Mouse (Mus musculus): Measurements from ENCODE around the gene Rbfox3. TPM values are rescaled to one million over a fixed set of nuclear protein-coding genes. Genes with fewer than 3 reads are reported as not detected.

Gene Rbfox3
- polyA plus RNA-seq, 1 experiment from 2014 or later: 0.36 TPM

- ATAC-seq (ENCODE audit: low read depth): no peak
- H3K36me3 ChIP-seq: no peaks in the 10 kb centered on the region
- no peaks in the 10 kb centered on the region for H3K9me3 ChIP-seq (replicated peaks)
- no peak overlapping the region for H3K4me2 ChIP-seq
- 50% methylated on average over 6 of the region's 6 CpGs for whole genome bisulfite sequencing (ENCODE audit: insufficient replicate concordance)
- H3K27ac ChIP-seq: no peak overlapping the region
- no peaks in the 10 kb centered on the region for H3K27me3 ChIP-seq
- H3K9ac ChIP-seq: no peak overlapping the region
- peaks cover 5% of the 10 kb centered on the region for H3K4me1 ChIP-seq (replicated peaks)
- DNase-seq: peak; percentile 21
- no peak overlapping the region for H3K4me3 ChIP-seq (replicated peaks)
Observed at GRCm38 (mm10) chr11:118460280-118460679, 451.1 kb downstream of the Rbfox3 start.

- no peak; the same call in 1 of the 2 replicates for ATAC-seq (ENCODE audit: low read depth)
- WGBS (ENCODE audit: insufficient replicate concordance): 37% methylated on average over 3 of the region's 4 CpGs
- Histone ChIP-seq H3K27me3 (no peaks in the 10 kb centered on the region), H3K9ac (no peak overlapping the region), H3K4me3 (replicated peaks) (no peak overlapping the region), H3K36me3 (no peaks in the 10 kb centered on the region), H3K4me1 (replicated peaks) (peaks cover 5% of the 10 kb centered on the region), H3K27ac (peak overlapping the region; percentile 2; the same call in 1 of the 2 replicates), H3K4me2 (no peak overlapping the region), H3K9me3 (replicated peaks) (no peaks in the 10 kb centered on the region)
- no peak for DNase-seq
Observed at GRCm38 (mm10) chr11:118459536-118459935, 451.9 kb downstream of the Rbfox3 start.

GRCm38 (mm10) chr11:118459051-118459450 is 452.3 kb downstream of the Rbfox3 start:
- Histone ChIP-seq H3K4me2 (no peak overlapping the region), H3K36me3 (no peaks in the 10 kb centered on the region), H3K27me3 (no peaks in the 10 kb centered on the region), H3K9ac (no peak overlapping the region), H3K4me3 (replicated peaks) (no peak overlapping the region), H3K9me3 (replicated peaks) (no peaks in the 10 kb centered on the region), H3K4me1 (replicated peaks) (peaks cover 5% of the 10 kb centered on the region), H3K27ac (peak overlapping the region; percentile 2; the same call in 1 of the 2 replicates)
- DNase-seq (no peak), ATAC-seq (ENCODE audit: low read depth) (peak; percentile 62; the same call in 1 of the 2 replicates)
- WGBS (ENCODE audit: insufficient replicate concordance): 16% methylated on average over 8 of the region's 8 CpGs

GRCm38 (mm10) chr11:118456937-118457336 is 454.5 kb downstream of the Rbfox3 start:
- ATAC-seq (ENCODE audit: low read depth): 0 out of 2 replicates have a peak, but pooled peaks have one; percentile 19
- Histone ChIP-seq H3K27ac (no peak overlapping the region), H3K4me1 (replicated peaks) (peaks cover 5% of the 10 kb centered on the region), H3K9ac (no peak overlapping the region), H3K4me2 (no peak overlapping the region), H3K36me3 (no peaks in the 10 kb centered on the region), H3K4me3 (replicated peaks) (no peak overlapping the region), H3K27me3 (no peaks in the 10 kb centered on the region), H3K9me3 (replicated peaks) (no peaks in the 10 kb centered on the region)
- DNase-seq: no peak
- 62% methylated on average over 11 of the region's 11 CpGs for WGBS (ENCODE audit: insufficient replicate concordance)

- Histone ChIP-seq H3K9ac (no peak overlapping the region), H3K27me3 (no peaks in the 10 kb centered on the region), H3K4me2 (no peak overlapping the region), H3K9me3 (replicated peaks) (no peaks in the 10 kb centered on the region), H3K4me3 (replicated peaks) (no peak overlapping the region), H3K27ac (no peak overlapping the region), H3K4me1 (replicated peaks) (peaks cover 7% of the 10 kb centered on the region), H3K36me3 (no peaks in the 10 kb centered on the region)
- WGBS (ENCODE audit: insufficient replicate concordance): 48% methylated on average over 6 of the region's 6 CpGs
- DNase-seq (no peak), ATAC-seq (ENCODE audit: low read depth) (no peak)
Observed at GRCm38 (mm10) chr11:118455788-118456187, 455.6 kb downstream of the Rbfox3 start.

- Histone ChIP-seq H3K27me3 (no peaks in the 10 kb centered on the region), H3K4me3 (replicated peaks) (no peak overlapping the region), H3K9ac (no peak overlapping the region), H3K9me3 (replicated peaks) (no peaks in the 10 kb centered on the region), H3K27ac (no peak overlapping the region), H3K36me3 (no peaks in the 10 kb centered on the region), H3K4me2 (no peak overlapping the region), H3K4me1 (replicated peaks) (peaks cover 3% of the 10 kb centered on the region; the same call in 1 of the 2 replicates)
- ATAC-seq (ENCODE audit: low read depth) (no peak), DNase-seq (no peak)
- 58% methylated on average over 11 of the region's 11 CpGs for WGBS (ENCODE audit: insufficient replicate concordance)
Observed at GRCm38 (mm10) chr11:118453886-118454671, 457.3 kb downstream of the Rbfox3 start.

GRCm38 (mm10) chr11:118452955-118453354 is 458.4 kb downstream of the Rbfox3 start:
- no peak overlapping the region for H3K4me2 ChIP-seq
- WGBS (ENCODE audit: insufficient replicate concordance): 69% methylated on average over 2 of the region's 2 CpGs
- H3K36me3 ChIP-seq: no peaks in the 10 kb centered on the region
- H3K9ac ChIP-seq: no peak overlapping the region
- no peaks in the 10 kb centered on the region for H3K9me3 ChIP-seq (replicated peaks)
- no peak overlapping the region for H3K4me3 ChIP-seq (replicated peaks)
- no peaks in the 10 kb centered on the region for H3K27me3 ChIP-seq
- ATAC-seq (ENCODE audit: low read depth) (no peak), DNase-seq (no peak)
- peaks cover 3% of the 10 kb centered on the region; the same call in 1 of the 2 replicates for H3K4me1 ChIP-seq (replicated peaks)
- H3K27ac ChIP-seq: no peak overlapping the region

- DNase-seq (no peak), ATAC-seq (ENCODE audit: low read depth) (no peak)
- no peak overlapping the region for H3K4me2 ChIP-seq
- 68% methylated on average over 6 of the region's 6 CpGs for WGBS (ENCODE audit: insufficient replicate concordance)
- H3K9ac ChIP-seq: no peak overlapping the region
- no peak overlapping the region for H3K27ac ChIP-seq
- H3K36me3 ChIP-seq: no peaks in the 10 kb centered on the region
- H3K9me3 ChIP-seq (replicated peaks): no peaks in the 10 kb centered on the region
- H3K27me3 ChIP-seq: no peaks in the 10 kb centered on the region
- no peak overlapping the region for H3K4me3 ChIP-seq (replicated peaks)
- 0 out of 2 replicates have a peak, but pooled peaks cover 3% of the 10 kb centered on the region for H3K4me1 ChIP-seq (replicated peaks)
Observed at GRCm38 (mm10) chr11:118451211-118451610, 460.2 kb downstream of the Rbfox3 start.

- H3K36me3 ChIP-seq: no peaks in the 10 kb centered on the region
- 0 out of 2 replicates have a peak, but pooled peaks cover 3% of the 10 kb centered on the region for H3K4me1 ChIP-seq (replicated peaks)
- no peak overlapping the region for H3K9ac ChIP-seq
- no peak for DNase-seq
- no peak overlapping the region for H3K4me3 ChIP-seq (replicated peaks)
- no peaks in the 10 kb centered on the region for H3K9me3 ChIP-seq (replicated peaks)
- WGBS (ENCODE audit: insufficient replicate concordance): 71% methylated on average over 8 of the region's 8 CpGs
- H3K4me2 ChIP-seq: no peak overlapping the region
- no peak overlapping the region for H3K27ac ChIP-seq
- H3K27me3 ChIP-seq: no peaks in the 10 kb centered on the region
- no peak for ATAC-seq (ENCODE audit: low read depth)
Observed at GRCm38 (mm10) chr11:118448385-118448784, 463.0 kb downstream of the Rbfox3 start.

GRCm38 (mm10) chr11:118447346-118447745 is 464.1 kb downstream of the Rbfox3 start:
- Histone ChIP-seq H3K27ac (no peak overlapping the region), H3K4me3 (replicated peaks) (no peak overlapping the region), H3K9me3 (replicated peaks) (no peaks in the 10 kb centered on the region), H3K36me3 (no peaks in the 10 kb centered on the region), H3K9ac (no peak overlapping the region), H3K4me2 (no peak overlapping the region), H3K4me1 (replicated peaks) (0 out of 2 replicates have a peak, but pooled peaks cover 3% of the 10 kb centered on the region), H3K27me3 (no peaks in the 10 kb centered on the region)
- DNase-seq (no peak), ATAC-seq (ENCODE audit: low read depth) (no peak)
- 55% methylated on average over 4 of the region's 4 CpGs for WGBS (ENCODE audit: insufficient replicate concordance)

GRCm38 (mm10) chr11:118445843-118446242 is 465.6 kb downstream of the Rbfox3 start:
- no peak overlapping the region for H3K4me2 ChIP-seq
- ATAC-seq (ENCODE audit: low read depth) (peak; percentile 68), DNase-seq (peak; percentile 41)
- no peak overlapping the region for H3K9ac ChIP-seq
- no peaks in the 10 kb centered on the region for H3K36me3 ChIP-seq
- H3K9me3 ChIP-seq (replicated peaks): no peaks in the 10 kb centered on the region
- H3K27me3 ChIP-seq: no peaks in the 10 kb centered on the region
- H3K4me1 ChIP-seq (replicated peaks): no peaks in the 10 kb centered on the region
- WGBS (ENCODE audit: insufficient replicate concordance): 9% methylated on average over 3 of the region's 3 CpGs
- H3K4me3 ChIP-seq (replicated peaks): no peak overlapping the region
- H3K27ac ChIP-seq: no peak overlapping the region
